Mouse (Mus musculus): ENCODE results near the gene Atr.

Atr gene

GRCm38 (mm10) chr9:95857414-95858026 lies at the start of gene Atr:
Gene Atr (plus strand): TSS chr9:95857597.
- peak; percentile 93 for DNase-seq

GRCm38 (mm10) chr9:95809596-95809995 lies 47.8 kb upstream of the Atr start:
- peak; percentile 58 for DNase-seq

- no peak for DNase-seq
These were observed 45.6 kb upstream of the Atr start for GRCm38 (mm10) chr9:95811817-95812216.

- no peak for DNase-seq
These were observed 43.5 kb upstream of the Atr start for GRCm38 (mm10) chr9:95813721-95814531.

GRCm38 (mm10) chr9:95815015-95815673 lies 42.3 kb upstream of the Atr start:
- DNase-seq: no peak

- no peak for DNase-seq
These were observed 41.7 kb upstream of the Atr start for GRCm38 (mm10) chr9:95815706-95816105.

- DNase-seq: no peak
These were observed 34.9 kb upstream of the Atr start for GRCm38 (mm10) chr9:95822531-95822930.

- no peak for DNase-seq
These were observed 29.8 kb upstream of the Atr start for GRCm38 (mm10) chr9:95827565-95827964.

GRCm38 (mm10) chr9:95832758-95833157 lies 24.6 kb upstream of the Atr start:
- no peak for DNase-seq

- no peak for DNase-seq
These were observed 22.6 kb upstream of the Atr start for GRCm38 (mm10) chr9:95834799-95835198.

GRCm38 (mm10) chr9:95835741-95836140 lies 21.7 kb upstream of the Atr start:
- DNase-seq: no peak

GRCm38 (mm10) chr9:95839424-95839823 lies 18.0 kb upstream of the Atr start:
- no peak for DNase-seq

- DNase-seq: peak; percentile 85
These were observed 12.5 kb upstream of the Atr start, which contains the start of gene Pls1 for GRCm38 (mm10) chr9:95844825-95845460. Gene Pls1 (minus strand): TSS chr9:95845311.

GRCm38 (mm10) chr9:95845711-95846110 lies 11.7 kb upstream of the Atr start:
- DNase-seq: no peak

- no peak for DNase-seq
These were observed 5.7 kb upstream of the Atr start for GRCm38 (mm10) chr9:95851671-95852070.

GRCm38 (mm10) chr9:95852896-95853295 lies 4.5 kb upstream of the Atr start:
- peak; percentile 43 for DNase-seq

- DNase-seq: no peak
These were observed 2.5 kb upstream of the Atr start for GRCm38 (mm10) chr9:95854891-95855290.

- DNase-seq: no peak
These were observed 1.4 kb upstream of the Atr start for GRCm38 (mm10) chr9:95856004-95856403.

- DNase-seq: no peak
These were observed 702 bp downstream of the Atr start for GRCm38 (mm10) chr9:95858027-95858570.

GRCm38 (mm10) chr9:95878246-95878645 lies 20.8 kb downstream of the Atr start:
- DNase-seq: no peak

GRCm38 (mm10) chr9:95882751-95883150 lies 25.4 kb downstream of the Atr start:
- DNase-seq: no peak

GRCm38 (mm10) chr9:95897392-95897791 lies 40.0 kb downstream of the Atr start:
- no peak for DNase-seq

- DNase-seq: no peak
These were observed 75.5 kb downstream of the Atr start for GRCm38 (mm10) chr9:95932855-95933254.

All from layer of hippocampus, adult 9-11 months (tissue).